Mouse (Mus musculus): Measurements from ENCODE around the gene Nrd1.

- TF ChIP-seq CTCF (IDR thresholded peaks at IDR 0.05; ENCODE audit: insufficient read depth, low read depth, low read length) (no peak), POLR2A (IDR thresholded peaks at IDR 0.05; ENCODE audit: insufficient read depth, low read depth, low read length) (no peak)
These were observed 64.5 kb downstream of the Nrd1 start for GRCm38 (mm10) chr4:109064941-109065340.

All from olfactory bulb, adult 2 months (tissue).